10 mouse cellular contexts compared by ENCODE assay signal in the genomic region with DNA sequence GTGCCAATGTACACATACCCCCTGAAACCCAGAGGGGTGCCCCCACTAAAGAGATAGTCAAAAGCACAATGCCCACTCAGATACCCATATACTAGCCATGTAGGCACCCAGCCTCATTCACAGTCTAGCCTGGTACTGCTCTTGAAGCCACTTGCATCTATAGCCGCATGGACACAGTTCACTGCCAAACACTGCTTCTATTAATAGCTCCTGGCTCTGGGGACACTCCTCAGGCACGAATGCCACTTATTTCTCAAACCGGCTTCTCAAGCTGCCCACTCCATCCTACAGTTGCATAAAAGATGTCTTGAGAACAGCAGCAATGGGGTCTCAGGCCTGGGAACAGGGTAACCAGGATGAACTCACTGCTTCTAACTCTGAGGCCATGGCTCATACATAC.
DNase-seq lines count a peak whose midpoint lies in the region; ATAC-seq and TF ChIP-seq lines count a peak whose summit lies in the region.
"Had no signal": no experiment of that assay in that cellular context is flagged by ENCODE, and none has a peak within 500 bp of the region (broad histone marks: within the 10 kb centered on the region; RNA-seq: fewer than 3 reads in every experiment).

No protein-coding gene starts in this region.

- no peak for TF ChIP-seq CTCF in midbrain, postnatal 0 days (IDR thresholded peaks at IDR 0.05)

- H3K4me1 ChIP-seq in midbrain, postnatal 0 days (ENCODE audit: insufficient read depth, low read length), result 0 out of 2 replicates have a peak, but pooled peaks cover 2% of the 10 kb centered on the region
- H3K4me1 ChIP-seq in midbrain, embryonic 11.5 days (ENCODE audit: control insufficient read depth, insufficient read depth, low read length), result peaks cover 4% of the 10 kb centered on the region

- H3K27me3 ChIP-seq in midbrain, postnatal 0 days (ENCODE audit: insufficient read depth, low read length), result no peaks in the 10 kb centered on the region
- no peaks in the 10 kb centered on the region for H3K27me3 ChIP-seq in midbrain, embryonic 11.5 days (ENCODE audit: control insufficient read depth, insufficient read depth, low read length)
- H3K27me3 ChIP-seq: embryonic facial prominence, embryonic 12.5 days had no signal

- no peak overlapping the region for H3K9ac ChIP-seq in midbrain, postnatal 0 days (replicated peaks; ENCODE audit: low read length, poor library complexity, severe bottlenecking)
- H3K9ac ChIP-seq in midbrain, embryonic 11.5 days (ENCODE audit: low read length), result no peak overlapping the region
- H3K9ac ChIP-seq: embryonic facial prominence, embryonic 12.5 days had no signal

- H3K9me3 ChIP-seq in midbrain, postnatal 0 days (ENCODE audit: low read length), result no peaks in the 10 kb centered on the region
- no peaks in the 10 kb centered on the region for H3K9me3 ChIP-seq in midbrain, embryonic 11.5 days (ENCODE audit: control insufficient read depth, low read length)
- H3K9me3 ChIP-seq: embryonic facial prominence, embryonic 12.5 days had no signal

- 50% methylated on average over 3 of the region's 3 CpGs for WGBS in midbrain, postnatal 0 days
- WGBS in midbrain, embryonic 11.5 days, result 84% methylated on average over 3 of the region's 3 CpGs

- ATAC-seq in midbrain, postnatal 0 days (ENCODE audit: low FRiP score), result no peak
- no peak for ATAC-seq in midbrain, embryonic 11.5 days (ENCODE audit: low FRiP score)

- no peak overlapping the region for H3K27ac ChIP-seq in midbrain, postnatal 0 days (ENCODE audit: low read depth, low read length)
- no peak overlapping the region for H3K27ac ChIP-seq in midbrain, embryonic 11.5 days (ENCODE audit: low read depth, low read length)
- H3K27ac ChIP-seq: embryonic facial prominence, embryonic 12.5 days had no signal

- peak; percentile 19 for DNase-seq in cerebellum, adult 11-12 months
- DNase-seq in cerebellum, adult 8-10 months, result no peak
- peak; percentile 60 for DNase-seq in midbrain, postnatal 0 days (ENCODE audit: low spot score)
- no peak for DNase-seq in midbrain, embryonic 11.5 days (ENCODE audit: low spot score, missing footprints)
- peak; percentile 24 for DNase-seq in heart, postnatal 4 days
- DNase-seq in skeletal muscle tissue, adult 2 months (ENCODE audit: low read depth, low spot score), result peak; percentile 51
- no peak for DNase-seq in left cerebral cortex, adult 11 months (ENCODE audit: low spot score)
- DNase-seq in thymus, postnatal 0 days (ENCODE audit: low spot score), result no peak
- DNase-seq: kidney, postnatal 36 days had no signal

- H3K36me3 ChIP-seq in midbrain, postnatal 0 days (ENCODE audit: insufficient read depth, low read length), result no peaks in the 10 kb centered on the region
- H3K36me3 ChIP-seq in midbrain, embryonic 11.5 days (ENCODE audit: control insufficient read depth, insufficient read depth, low read length), result no peaks in the 10 kb centered on the region
- H3K36me3 ChIP-seq: embryonic facial prominence, embryonic 12.5 days had no signal

- H3K4me3 ChIP-seq in midbrain, postnatal 0 days (ENCODE audit: low read depth, low read length), result no peak overlapping the region
- no peak overlapping the region for H3K4me3 ChIP-seq in midbrain, embryonic 11.5 days (ENCODE audit: low read depth, low read length)
- H3K4me3 ChIP-seq: embryonic facial prominence, embryonic 12.5 days had no signal

- no peak overlapping the region for H3K4me2 ChIP-seq in midbrain, postnatal 0 days (ENCODE audit: low read depth, low read length, poor library complexity, severe bottlenecking)
- H3K4me2 ChIP-seq in midbrain, embryonic 11.5 days, result no peak overlapping the region
- H3K4me2 ChIP-seq: embryonic facial prominence, embryonic 12.5 days had no signal

Comparison
In these comparisons a context has a peak if more than half of its experiments do, and no peak if none do; other contexts are left out.
1. DNase-seq: peak in cerebellum, adult 11-12 months (single experiment), midbrain, postnatal 0 days (single experiment), heart, postnatal 4 days (single experiment) and skeletal muscle tissue, adult 2 months (single experiment); none in cerebellum, adult 8-10 months (single experiment), midbrain, embryonic 11.5 days (single experiment), left cerebral cortex, adult 11 months (single experiment) and thymus, postnatal 0 days (single experiment).